Mouse (Mus musculus) splenic B cell, adult 2 months (primary cell): ENCODE measurements around the gene Bmpr2.

ENCODE experiments used
- DNase-seq: peaks from one replicate; pipeline ENCODE4 v3.0.0-alpha.2; 2011; ENCODE audit warnings: low read depth, low spot score
- H3K27me3 ChIP-seq: 2 replicates; pipeline ENCODE4 v1.6.1; 2012; ENCODE audit warnings: mild to moderate bottlenecking, low read length, moderate library complexity, mixed read lengths; ENCODE audit not compliant: control insufficient read depth, poor library complexity, insufficient read depth, severe bottlenecking
- H3K36me3 ChIP-seq: 2 replicates; pipeline ENCODE4 v1.6.1; 2012; ENCODE audit warnings: mild to moderate bottlenecking, low read length, moderate library complexity, mixed read lengths; ENCODE audit not compliant: control insufficient read depth, poor library complexity, insufficient read depth, severe bottlenecking

Gene Bmpr2

GRCm38 (mm10) chr1:59899679-59900078 is 136.5 kb downstream of the Bmpr2 start:
- no peaks in the 10 kb centered on the region for H3K27me3 ChIP-seq
- no peak for DNase-seq
- no peaks in the 10 kb centered on the region for H3K36me3 ChIP-seq

- no peaks in the 10 kb centered on the region for H3K36me3 ChIP-seq
- H3K27me3 ChIP-seq: no peaks in the 10 kb centered on the region
- no peak for DNase-seq
Measured at GRCm38 (mm10) chr1:59901082-59901876, 138.1 kb downstream of the Bmpr2 start.

GRCm38 (mm10) chr1:59902634-59903033 is 139.4 kb downstream of the Bmpr2 start:
- Histone ChIP-seq H3K36me3 (no peaks in the 10 kb centered on the region), H3K27me3 (no peaks in the 10 kb centered on the region)
- no peak for DNase-seq

- H3K27me3 ChIP-seq: no peaks in the 10 kb centered on the region
- DNase-seq: no peak
Measured at GRCm38 (mm10) chr1:59904630-59905295, 141.6 kb downstream of the Bmpr2 start.

GRCm38 (mm10) chr1:59905916-59906315 is 142.7 kb downstream of the Bmpr2 start:
- no peaks in the 10 kb centered on the region for H3K36me3 ChIP-seq
- no peak for DNase-seq
- no peaks in the 10 kb centered on the region for H3K27me3 ChIP-seq

More at GRCm38 (mm10) chr1:59904630-59905295, 141.6 kb downstream of the Bmpr2 start:
- H3K36me3 ChIP-seq: no peaks in the 10 kb centered on the region

GRCm38 (mm10) chr1:59906819-59907521 is 143.8 kb downstream of the Bmpr2 start:
- DNase-seq: no peak
- Histone ChIP-seq H3K27me3 (no peaks in the 10 kb centered on the region), H3K36me3 (no peaks in the 10 kb centered on the region)

GRCm38 (mm10) chr1:59907700-59908099 is 144.5 kb downstream of the Bmpr2 start:
- H3K36me3 ChIP-seq: no peaks in the 10 kb centered on the region
- DNase-seq: no peak
- H3K27me3 ChIP-seq: no peaks in the 10 kb centered on the region

GRCm38 (mm10) chr1:59910941-59911340 is 147.7 kb downstream of the Bmpr2 start:
- H3K36me3 ChIP-seq: no peaks in the 10 kb centered on the region
- H3K27me3 ChIP-seq: no peaks in the 10 kb centered on the region
- DNase-seq: peak; percentile 30

GRCm38 (mm10) chr1:59912413-59913157 is 149.4 kb downstream of the Bmpr2 start, which contains the start of gene Fam117b:
Fam117b (plus strand) TSS chr1:59913006.
- peak; percentile 98 for DNase-seq
- H3K27me3 ChIP-seq: no peaks in the 10 kb centered on the region
- H3K36me3 ChIP-seq: no peaks in the 10 kb centered on the region

- Histone ChIP-seq H3K27me3 (no peaks in the 10 kb centered on the region), H3K36me3 (no peaks in the 10 kb centered on the region)
- no peak for DNase-seq
Measured at GRCm38 (mm10) chr1:59913195-59913868, 150.1 kb downstream of the Bmpr2 start.

GRCm38 (mm10) chr1:59913869-59914225 is 150.6 kb downstream of the Bmpr2 start:
- no peaks in the 10 kb centered on the region for H3K36me3 ChIP-seq
- H3K27me3 ChIP-seq: no peaks in the 10 kb centered on the region
- DNase-seq: peak; percentile 90

- H3K36me3 ChIP-seq: no peaks in the 10 kb centered on the region
- no peaks in the 10 kb centered on the region for H3K27me3 ChIP-seq
- DNase-seq: no peak
Measured at GRCm38 (mm10) chr1:59914799-59915198, 151.6 kb downstream of the Bmpr2 start.

GRCm38 (mm10) chr1:59915843-59916610 is 152.8 kb downstream of the Bmpr2 start:
- no peak for DNase-seq
- no peaks in the 10 kb centered on the region for H3K36me3 ChIP-seq
- H3K27me3 ChIP-seq: no peaks in the 10 kb centered on the region
